Mouse (Mus musculus) kidney, adult 8-10 months (tissue): ENCODE measurements at regions not wholly inside any gene's neighbourhood (a gene's known extent, or its start where the extent isn't known, plus 50 kb on each side); places are given as distances from the start of the nearest gene placed in this dataset.

ENCODE experiments used
- DNase-seq, 2 experiments: peaks; one replicate each; pipeline ENCODE4 v3.0.0; 2022

GRCm38 (mm10) chr5:28526435-28526834 lies 59.4 kb upstream of the Shh start:
- DNase-seq, result peak; percentile 21 to 51

DNA sequence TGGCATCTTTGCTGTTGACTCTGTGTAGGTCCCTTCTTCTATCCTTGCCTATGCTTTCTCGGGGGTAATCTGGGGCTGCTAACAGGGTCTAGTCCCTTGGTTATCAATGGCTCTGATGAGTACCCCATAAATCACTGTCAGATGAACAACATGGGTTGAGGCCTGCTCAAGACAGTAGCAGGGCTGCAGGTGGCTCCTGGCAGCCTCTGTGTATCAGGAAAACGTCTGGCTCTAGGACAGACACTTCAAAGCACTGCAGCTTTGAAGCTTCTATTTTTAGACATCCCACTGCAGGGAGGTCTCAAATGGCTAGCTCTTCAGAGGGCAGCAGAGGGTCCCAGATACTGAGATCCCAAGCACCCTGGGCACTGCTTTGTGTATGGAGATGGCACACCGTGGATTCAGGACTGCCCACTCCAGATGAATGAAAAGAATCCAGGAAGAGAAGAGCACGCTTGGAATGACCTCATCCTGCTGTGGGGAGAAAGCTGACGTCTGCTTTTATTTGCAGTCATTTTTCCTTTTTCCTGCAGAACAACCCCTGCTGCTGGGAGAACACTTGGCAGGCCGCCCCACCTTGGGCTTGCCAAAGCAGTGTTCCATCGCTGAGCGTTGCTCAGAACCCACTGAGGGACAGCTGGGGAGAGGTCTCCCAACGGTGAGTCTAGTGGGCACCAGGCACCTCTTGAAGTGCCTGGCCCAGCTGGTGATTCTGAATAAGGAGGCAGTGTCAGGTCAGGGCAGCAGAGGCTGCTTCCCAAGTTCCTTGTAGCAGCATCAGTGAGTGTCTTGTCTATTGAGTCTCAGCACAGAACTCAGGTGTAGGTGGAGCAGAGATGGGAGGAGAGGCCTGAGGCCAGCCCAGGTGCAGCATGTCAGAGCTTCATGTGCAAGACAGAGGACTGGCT lies 54.0 kb upstream of the Shh start:
- peak in 1 of 2 experiments; percentile 40 for DNase-seq

DNA sequence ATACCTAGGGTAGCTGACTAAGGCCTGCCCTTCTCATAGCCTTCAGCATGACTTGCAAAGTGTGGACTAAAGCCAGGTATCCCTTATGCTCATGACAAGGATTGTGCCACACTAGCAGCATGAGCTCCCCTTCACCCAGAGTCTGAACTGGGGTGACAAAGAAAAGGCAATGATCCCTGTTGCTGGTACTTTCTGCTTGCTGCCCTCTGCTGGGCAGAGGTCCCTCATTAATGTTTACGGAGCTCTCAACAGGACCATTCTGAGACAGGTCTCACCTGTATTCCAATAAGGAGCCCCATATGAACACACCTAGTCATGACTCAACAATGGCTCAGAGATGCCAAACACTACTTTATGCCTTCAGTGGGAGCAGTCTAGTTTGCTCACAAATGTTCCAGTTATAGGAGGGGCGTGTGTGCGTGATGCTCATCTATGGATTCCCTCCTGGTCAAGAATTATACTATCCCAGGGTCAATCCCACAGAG lies 52.0 kb upstream of the Shh start:
- DNase-seq, result peak in 1 of 2 experiments; percentile 12
